Mouse (Mus musculus) kidney, embryonic 14.5 days (tissue): Measurements from ENCODE around the gene Brca1. TPM values are rescaled to one million over a fixed set of nuclear protein-coding genes. Genes with fewer than 3 reads are reported as not detected.

Experiments
- ATAC-seq: fragments of 200-750 bp; cut with Nextera tagmentation; 2 replicates; pipeline ENCODE4 v1.8.0; 2017; ENCODE audit warnings: moderate number of reproducible peaks, mild to moderate bottlenecking, moderate TSS enrichment, moderate library complexity; ENCODE audit not compliant: low FRiP score, low TSS enrichment
- H3K27ac ChIP-seq: fragments of 300-500 bp; sonication (generic); 2 replicates; pipeline ENCODE4 v1.5.1; 2014; ENCODE audit warnings: low read depth, mild to moderate bottlenecking, low read length, moderate library complexity, mixed read lengths
- H3K27me3 ChIP-seq: fragments of 300-500 bp; sonication (generic); 2 replicates; pipeline ENCODE4 v1.6.1; 2014; ENCODE audit warnings: mild to moderate bottlenecking, low read length; ENCODE audit not compliant: control insufficient read depth, insufficient read depth
- H3K36me3 ChIP-seq: fragments of 300-500 bp; sonication (generic); 2 replicates; pipeline ENCODE4 v1.6.1; 2014; ENCODE audit warnings: low read length, mixed read lengths; ENCODE audit not compliant: control insufficient read depth, insufficient read depth
- H3K4me1 ChIP-seq: fragments of 300-500 bp; sonication (generic); 2 replicates; pipeline ENCODE4 v1.6.1; 2014; ENCODE audit warnings: low read length, mixed read lengths; ENCODE audit not compliant: control insufficient read depth, insufficient read depth
- H3K4me2 ChIP-seq: fragments of 300-500 bp; sonication (generic); replicated peaks from 2 replicates; pipeline ENCODE4 v1.6.1; 2014; ENCODE audit warnings: low read depth, mild to moderate bottlenecking, low read length
- H3K4me3 ChIP-seq: fragments of 300-500 bp; sonication (generic); 2 replicates; pipeline ENCODE4 v1.5.1; 2014; ENCODE audit warnings: mild to moderate bottlenecking, low read length
- H3K9ac ChIP-seq: fragments of 300-500 bp; sonication (generic); 2 replicates; pipeline ENCODE4 v1.6.1; 2014; ENCODE audit warnings: low read depth, mild to moderate bottlenecking, low read length, moderate library complexity
- H3K9me3 ChIP-seq: fragments of 300-500 bp; sonication (generic); 2 replicates; pipeline ENCODE4 v1.6.1; 2016; ENCODE audit warnings: low read length; ENCODE audit not compliant: control insufficient read depth
- WGBS: fragments of 180-500 bp; shearing (Covaris S2); extraction: QIAGEN DNeasy Blood & Tissue Kit; methylation state at CpG from one replicate; pipeline ENCODE4 v1.1.7; 2014; 5-methylcytosine and 5-hydroxymethylcytosine counted together
- polyA plus RNA-seq: library from polyadenylated mRNA; unstranded; fragments of >200 nt; fragmentation: Nextera tagmentation; extraction: Ambion mirVana; gene quantifications from 2 replicates; pipeline ENCODE4 v1.2.1, GENCODE M21; 2014

The Brca1 gene
- polyA plus RNA-seq, 1 experiment from 2014 or later = 22.0 TPM

- ATAC-seq = peak; percentile 60; the same call in 1 of the 2 replicates
- no peaks in the 10 kb centered on the region for H3K4me1 ChIP-seq
- no peak within 1 kb of the TSS for H3K27ac ChIP-seq
- 19% methylated on average over 30 of the region's 31 CpGs for WGBS
- peak within 1 kb of the TSS; percentile 49 for H3K9ac ChIP-seq
- peak within 1 kb of the TSS; percentile 56 for H3K4me2 ChIP-seq
- H3K4me3 ChIP-seq = peak within 1 kb of the TSS; percentile 41
- H3K9me3 ChIP-seq = no peaks in the 10 kb centered on the region
- H3K36me3 ChIP-seq = peaks cover 31% of the 10 kb centered on the region
- H3K27me3 ChIP-seq = no peaks in the 10 kb centered on the region
Measured at GRCm38 (mm10) chr11:101582054-101583035, 30.6 kb upstream of the Brca1 start, which contains the start of gene Tmem106a. Tmem106a (plus strand) TSS chr11:101582242.

DNA sequence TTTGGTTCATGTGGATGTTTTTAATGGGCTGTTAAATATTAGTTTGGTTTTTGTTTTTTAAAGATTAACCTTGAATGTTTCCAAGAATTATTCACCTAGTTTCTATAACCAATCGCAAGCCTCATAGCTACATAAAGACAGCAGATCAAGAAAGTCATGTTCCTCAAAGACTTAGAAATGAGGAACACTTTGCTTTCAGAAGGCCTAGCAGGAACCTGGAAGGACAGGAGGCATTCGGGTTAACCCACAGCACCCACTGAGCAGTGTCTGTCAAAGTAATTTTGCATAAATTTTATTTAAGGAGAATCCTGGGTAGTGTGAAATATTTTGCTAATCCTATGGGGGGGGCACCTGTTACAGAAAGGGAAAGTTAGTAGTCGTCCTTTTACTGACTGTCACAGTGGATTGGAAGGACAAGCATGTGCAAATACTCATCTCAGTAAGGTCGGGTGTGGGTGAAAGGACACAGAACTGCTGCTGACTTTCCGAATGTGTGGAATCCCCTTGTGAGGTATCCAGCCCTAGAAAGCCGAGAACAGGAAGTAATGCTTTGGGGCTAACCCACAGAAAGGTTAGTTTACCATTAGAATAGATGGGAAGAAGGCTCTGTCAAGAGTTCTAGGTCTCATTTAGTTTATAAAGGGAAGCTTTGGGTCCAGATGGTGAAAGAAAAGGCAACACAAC lies 29.5 kb upstream of the Brca1 start:
- H3K27ac ChIP-seq = no peak overlapping the region

GRCm38 (mm10) chr11:101576116-101576515 lies 24.4 kb upstream of the Brca1 start:
- Histone ChIP-seq H3K9ac (no peak overlapping the region), H3K36me3 (peaks cover 93% of the 10 kb centered on the region), H3K27ac (no peak overlapping the region), H3K4me3 (no peak overlapping the region), H3K4me2 (no peak overlapping the region), H3K4me1 (no peaks in the 10 kb centered on the region), H3K9me3 (no peaks in the 10 kb centered on the region), H3K27me3 (no peaks in the 10 kb centered on the region)
- 75% methylated on average over 6 of the region's 6 CpGs for WGBS
- ATAC-seq = no peak

More for the DNA sequence above, 29.5 kb upstream of the Brca1 start:
- no peak for ATAC-seq
- Histone ChIP-seq H3K27me3 (no peaks in the 10 kb centered on the region), H3K4me3 (no peak overlapping the region), H3K9me3 (no peaks in the 10 kb centered on the region), H3K4me1 (no peaks in the 10 kb centered on the region), H3K36me3 (peaks cover 42% of the 10 kb centered on the region), H3K4me2 (no peak overlapping the region), H3K9ac (no peak overlapping the region)
- 78% methylated on average over 6 of the region's 6 CpGs for WGBS

DNA sequence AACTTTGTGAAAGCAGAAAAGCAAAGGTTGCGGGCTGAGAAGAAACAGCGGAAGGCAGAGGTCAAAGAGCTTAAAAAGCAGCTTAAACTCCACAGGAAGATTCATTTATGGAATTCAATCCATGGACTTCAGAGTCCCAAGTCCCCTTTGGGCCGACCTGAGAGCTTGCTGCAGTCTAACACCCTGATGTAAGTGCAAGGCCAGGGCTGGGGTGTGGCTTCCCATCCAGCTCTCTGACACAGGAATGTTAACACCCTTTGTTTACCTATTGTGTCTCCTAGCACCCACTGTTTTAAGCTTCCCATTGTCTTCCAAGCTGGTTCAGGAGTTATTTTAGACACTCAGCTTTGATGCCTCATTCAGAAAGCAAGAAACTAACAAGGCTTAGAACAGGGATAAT lies 16.7 kb upstream of the Brca1 start:
- no peak overlapping the region for H3K4me3 ChIP-seq
- no peak overlapping the region for H3K27ac ChIP-seq
- ATAC-seq = no peak
- H3K4me1 ChIP-seq = no peaks in the 10 kb centered on the region
- H3K4me2 ChIP-seq = no peak overlapping the region
- no peaks in the 10 kb centered on the region for H3K9me3 ChIP-seq
- 87% methylated on average over 3 of the region's 3 CpGs for WGBS
- no peaks in the 10 kb centered on the region for H3K27me3 ChIP-seq
- peaks cover 86% of the 10 kb centered on the region for H3K36me3 ChIP-seq
- no peak overlapping the region for H3K9ac ChIP-seq

- 47% methylated on average over 5 of the region's 5 CpGs for WGBS
- Histone ChIP-seq H3K27ac (no peak overlapping the region), H3K9ac (no peak overlapping the region), H3K4me3 (no peak overlapping the region), H3K36me3 (peaks cover 70% of the 10 kb centered on the region), H3K27me3 (no peaks in the 10 kb centered on the region), H3K9me3 (no peaks in the 10 kb centered on the region), H3K4me1 (no peaks in the 10 kb centered on the region), H3K4me2 (no peak overlapping the region)
- ATAC-seq = no peak
Measured at GRCm38 (mm10) chr11:101562391-101562790, 10.6 kb upstream of the Brca1 start.

GRCm38 (mm10) chr11:101556954-101557353 lies 5.2 kb upstream of the Brca1 start:
- H3K4me3 ChIP-seq = no peak overlapping the region
- H3K27ac ChIP-seq = no peak overlapping the region
- WGBS = 76% methylated on average over 2 of the region's 2 CpGs
- H3K36me3 ChIP-seq = peaks cover 53% of the 10 kb centered on the region
- H3K4me1 ChIP-seq = no peaks in the 10 kb centered on the region
- no peak overlapping the region for H3K9ac ChIP-seq
- ATAC-seq = no peak
- H3K9me3 ChIP-seq = no peaks in the 10 kb centered on the region
- no peaks in the 10 kb centered on the region for H3K27me3 ChIP-seq
- H3K4me2 ChIP-seq = no peak overlapping the region

- WGBS = 92% methylated on average over 7 of the region's 7 CpGs
- Histone ChIP-seq H3K27me3 (no peaks in the 10 kb centered on the region), H3K4me3 (no peak overlapping the region), H3K4me2 (no peak overlapping the region), H3K4me1 (no peaks in the 10 kb centered on the region), H3K9ac (no peak overlapping the region), H3K36me3 (peaks cover 51% of the 10 kb centered on the region), H3K27ac (no peak overlapping the region), H3K9me3 (no peaks in the 10 kb centered on the region)
- no peak for ATAC-seq
Measured at GRCm38 (mm10) chr11:101556541-101556940, 4.8 kb upstream of the Brca1 start.

DNA sequence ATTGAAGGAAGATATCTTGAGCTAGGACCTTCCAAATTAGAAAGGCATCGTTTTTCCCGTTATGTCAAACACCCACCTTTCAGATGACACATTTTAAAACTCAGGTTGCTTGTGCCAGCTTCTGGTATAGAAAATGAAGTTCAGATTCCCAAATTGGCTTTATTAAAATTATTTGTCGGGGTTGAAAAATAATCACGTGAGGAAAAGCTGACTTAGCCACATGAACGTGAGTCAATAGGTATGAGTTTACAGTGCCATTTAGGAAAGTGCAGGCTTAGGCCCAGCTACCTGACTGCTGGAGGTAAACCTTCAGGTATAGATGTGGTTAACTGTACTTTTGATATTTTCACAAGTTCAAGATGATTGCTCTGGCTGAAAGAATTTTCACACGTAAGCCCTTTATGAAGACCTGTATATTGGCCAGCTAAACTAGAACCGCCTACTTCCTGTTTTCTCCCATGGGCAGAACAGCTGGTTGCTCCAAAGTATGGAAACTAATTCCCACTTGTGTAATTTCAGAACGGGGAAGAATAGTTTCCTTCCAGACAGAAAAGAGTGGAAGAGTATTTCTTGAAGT lies 1.7 kb upstream of the Brca1 start:
- peaks cover 33% of the 10 kb centered on the region; the same call in 1 of the 2 replicates for H3K36me3 ChIP-seq
- no peak for ATAC-seq
- H3K4me2 ChIP-seq = peak overlapping the region; percentile 54
- H3K27ac ChIP-seq = peak overlapping the region; percentile 89
- no peaks in the 10 kb centered on the region for H3K27me3 ChIP-seq
- H3K4me3 ChIP-seq = peak overlapping the region; percentile 92
- peak overlapping the region; percentile 80 for H3K9ac ChIP-seq
- 13% methylated on average over 8 of the region's 8 CpGs for WGBS
- H3K4me1 ChIP-seq = peaks cover 5% of the 10 kb centered on the region
- H3K9me3 ChIP-seq = no peaks in the 10 kb centered on the region
